Mouse (Mus musculus): Measurements from ENCODE around the gene Pgam1. TPM values are rescaled to one million over a fixed set of nuclear protein-coding genes. Genes with fewer than 3 reads are reported as not detected.

Pgam1 gene
- total and polyA plus RNA-seq, 2 experiments from 2014 or later = 416 to 537 TPM

- no peak overlapping the region for H3K4me3 ChIP-seq (ENCODE audit: low read depth, low read length)
- H3K9me3 ChIP-seq (ENCODE audit: low read length) = no peaks in the 10 kb centered on the region
- WGBS = 80% methylated on average over 5 of the region's 5 CpGs
- DNase-seq (no peak), ATAC-seq (no peak)
- no peaks in the 10 kb centered on the region for H3K27me3 ChIP-seq (ENCODE audit: insufficient read depth, low read length)
- no peak overlapping the region for H3K4me2 ChIP-seq (ENCODE audit: low read depth)
- H3K27ac ChIP-seq (ENCODE audit: low read depth, low read length) = no peak overlapping the region
- no peak for TF ChIP-seq CTCF (IDR thresholded peaks at IDR 0.05; ENCODE audit: low read depth)
- H3K9ac ChIP-seq = no peak overlapping the region
- peaks cover 54% of the 10 kb centered on the region for H3K36me3 ChIP-seq (ENCODE audit: insufficient read depth)
- no peaks in the 10 kb centered on the region for H3K4me1 ChIP-seq (ENCODE audit: insufficient read depth)
These were observed 8.8 kb downstream of the Pgam1 start for GRCm38 (mm10) chr19:41920412-41921067.

DNA sequence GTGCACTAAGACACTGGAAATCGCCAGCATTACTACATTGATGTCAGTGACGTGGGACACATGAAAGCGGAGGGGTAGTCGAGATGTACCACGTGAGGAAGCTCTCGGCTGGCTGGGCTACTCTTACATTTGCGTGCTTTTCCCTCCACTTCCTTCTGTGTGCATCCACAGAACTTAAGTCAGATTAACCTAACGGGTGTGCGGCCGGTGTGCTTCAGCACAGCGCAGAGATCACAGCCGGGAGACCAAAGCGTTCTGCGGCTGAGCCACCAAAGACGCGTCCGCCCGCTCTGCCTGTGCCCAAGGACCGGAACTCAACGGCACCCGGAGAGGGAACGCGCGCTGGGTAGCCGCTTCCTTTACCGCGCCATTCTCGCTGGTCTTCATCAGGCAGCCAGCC, 21.0 kb downstream of the Pgam1 start:
- Histone ChIP-seq H3K9me3 (ENCODE audit: low read length) (no peaks in the 10 kb centered on the region), H3K4me2 (ENCODE audit: low read depth) (peak overlapping the region; percentile 84), H3K27me3 (ENCODE audit: insufficient read depth, low read length) (no peaks in the 10 kb centered on the region), H3K4me3 (ENCODE audit: low read depth, low read length) (peak overlapping the region; percentile 77), H3K36me3 (ENCODE audit: insufficient read depth) (peaks cover 19% of the 10 kb centered on the region), H3K4me1 (ENCODE audit: insufficient read depth) (peaks cover 10% of the 10 kb centered on the region; the same call in 1 of the 2 replicates), H3K9ac (peak overlapping the region; percentile 72), H3K27ac (ENCODE audit: low read depth, low read length) (peak overlapping the region; percentile 82)
- DNase-seq = peak; percentile 62
- WGBS = under 1% methylated on average over 28 of the region's 28 CpGs
- ATAC-seq = peak; percentile 21
- no peak for TF ChIP-seq CTCF (IDR thresholded peaks at IDR 0.05; ENCODE audit: low read depth)

GRCm38 (mm10) chr19:41933179-41934086, 21.7 kb downstream of the Pgam1 start, which contains the start of the genes Exosc1 and Zdhhc16:
Gene Exosc1 (minus strand): TSS chr19:41933423.
Gene Zdhhc16 (plus strand): TSS chr19:41933480.
- peaks cover 19% of the 10 kb centered on the region for H3K36me3 ChIP-seq (ENCODE audit: insufficient read depth)
- no peaks in the 10 kb centered on the region for H3K27me3 ChIP-seq (ENCODE audit: insufficient read depth, low read length)
- H3K4me2 ChIP-seq (ENCODE audit: low read depth) = peak within 1 kb of the TSS; percentile 84
- peaks cover 10% of the 10 kb centered on the region; the same call in 1 of the 2 replicates for H3K4me1 ChIP-seq (ENCODE audit: insufficient read depth)
- H3K9ac ChIP-seq = peak within 1 kb of the TSS; percentile 72
- H3K4me3 ChIP-seq (ENCODE audit: low read depth, low read length) = peak within 1 kb of the TSS; percentile 77
- peak within 1 kb of the TSS; percentile 82 for H3K27ac ChIP-seq (ENCODE audit: low read depth, low read length)
- peak; percentile 100 for ATAC-seq
- DNase-seq = peak; percentile 99
- TF ChIP-seq CTCF (IDR thresholded peaks at IDR 0.05; ENCODE audit: low read depth) = 0 out of 2 replicates have a peak, but pooled peaks have one; percentile 1
- WGBS = under 1% methylated on average over 47 of the region's 47 CpGs
- no peaks in the 10 kb centered on the region for H3K9me3 ChIP-seq (ENCODE audit: low read length)

- 30% methylated on average over 6 of the region's 6 CpGs for WGBS
- no peak for ATAC-seq
- H3K9me3 ChIP-seq (ENCODE audit: low read length) = no peaks in the 10 kb centered on the region
- no peak for DNase-seq
- no peak for TF ChIP-seq CTCF (IDR thresholded peaks at IDR 0.05; ENCODE audit: low read depth)
- peak overlapping the region; percentile 60 for H3K4me2 ChIP-seq (ENCODE audit: low read depth)
- H3K9ac ChIP-seq = peak overlapping the region; percentile 71
- peak overlapping the region; percentile 77 for H3K4me3 ChIP-seq (ENCODE audit: low read depth, low read length)
- H3K4me1 ChIP-seq (ENCODE audit: insufficient read depth) = peaks cover 10% of the 10 kb centered on the region; the same call in 1 of the 2 replicates
- peaks cover 20% of the 10 kb centered on the region for H3K36me3 ChIP-seq (ENCODE audit: insufficient read depth)
- H3K27ac ChIP-seq (ENCODE audit: low read depth, low read length) = no peak overlapping the region
- no peaks in the 10 kb centered on the region for H3K27me3 ChIP-seq (ENCODE audit: insufficient read depth, low read length)
These were observed 22.4 kb downstream of the Pgam1 start for GRCm38 (mm10) chr19:41934124-41934523.

- ATAC-seq = no peak
- Histone ChIP-seq H3K27me3 (ENCODE audit: insufficient read depth, low read length) (no peaks in the 10 kb centered on the region), H3K4me3 (ENCODE audit: low read depth, low read length) (no peak overlapping the region), H3K9me3 (ENCODE audit: low read length) (no peaks in the 10 kb centered on the region), H3K27ac (ENCODE audit: low read depth, low read length) (no peak overlapping the region), H3K4me2 (ENCODE audit: low read depth) (no peak overlapping the region), H3K9ac (no peak overlapping the region), H3K4me1 (ENCODE audit: insufficient read depth) (peaks cover 10% of the 10 kb centered on the region; the same call in 1 of the 2 replicates), H3K36me3 (ENCODE audit: insufficient read depth) (peaks cover 37% of the 10 kb centered on the region)
- no peak for TF ChIP-seq CTCF (IDR thresholded peaks at IDR 0.05; ENCODE audit: low read depth)
- 87% methylated on average over 1 of the region's 1 CpGs for WGBS
- no peak for DNase-seq
These were observed 24.2 kb downstream of the Pgam1 start for GRCm38 (mm10) chr19:41935921-41936320.

GRCm38 (mm10) chr19:41938539-41938938, 26.8 kb downstream of the Pgam1 start:
- Histone ChIP-seq H3K9me3 (ENCODE audit: low read length) (no peaks in the 10 kb centered on the region), H3K9ac (no peak overlapping the region), H3K4me2 (ENCODE audit: low read depth) (no peak overlapping the region), H3K4me1 (ENCODE audit: insufficient read depth) (peaks cover 7% of the 10 kb centered on the region; the same call in 1 of the 2 replicates), H3K4me3 (ENCODE audit: low read depth, low read length) (no peak overlapping the region), H3K27me3 (ENCODE audit: insufficient read depth, low read length) (no peaks in the 10 kb centered on the region), H3K27ac (ENCODE audit: low read depth, low read length) (no peak overlapping the region), H3K36me3 (ENCODE audit: insufficient read depth) (peaks cover 60% of the 10 kb centered on the region)
- no peak for TF ChIP-seq CTCF (IDR thresholded peaks at IDR 0.05; ENCODE audit: low read depth)
- ATAC-seq = no peak
- 93% methylated on average over 5 of the region's 5 CpGs for WGBS
- no peak for DNase-seq

Data from forebrain, postnatal 0 days (tissue).